Mouse (Mus musculus) kidney, postnatal 36 days (tissue): ENCODE measurements around the gene Gm16429.
"Not testable (repeated sequence)": the region's sequence is repeated elsewhere in the genome, so short reads cannot be mapped to it uniquely, and the experiment has no call there.

Source experiments
- DNase-seq, 2 experiments: peaks; one replicate each; pipeline ENCODE4 v3.0.0; 2021 to 2022; ENCODE audit warnings: mixed read lengths in 2 of 2

Gene Gm16429

GRCm38 (mm10) chr5:93928952-93929351 lies at the start of gene Gm16429:
Gene Gm16429 (minus strand): TSS chr5:93929052.
- DNase-seq, result not testable (repeated sequence)
